Mouse (Mus musculus) heart, postnatal 0 days (tissue): ENCODE data around the gene Atp6v1g1.

ENCODE experiments used
- CTCF ChIP-seq: IDR thresholded peaks from 2 replicates; pipeline ENCODE4 v1.5.1; 2016; ENCODE audit warnings: antibody characterized with exemption, control low read depth, low read depth
- EP300 ChIP-seq: IDR thresholded peaks from 2 replicates; pipeline ENCODE4 v1.6.1; 2016; ENCODE audit warnings: antibody characterized with exemption, low read depth

- TF ChIP-seq CTCF = no peak
- TF ChIP-seq EP300 = no peak
Observed at GRCm38 (mm10) chr4:63570208-63570781, 25.7 kb downstream of the Atp6v1g1 start.
